Comparison of ENCODE assay signal across 16 mouse cellular contexts in the genomic region with DNA sequence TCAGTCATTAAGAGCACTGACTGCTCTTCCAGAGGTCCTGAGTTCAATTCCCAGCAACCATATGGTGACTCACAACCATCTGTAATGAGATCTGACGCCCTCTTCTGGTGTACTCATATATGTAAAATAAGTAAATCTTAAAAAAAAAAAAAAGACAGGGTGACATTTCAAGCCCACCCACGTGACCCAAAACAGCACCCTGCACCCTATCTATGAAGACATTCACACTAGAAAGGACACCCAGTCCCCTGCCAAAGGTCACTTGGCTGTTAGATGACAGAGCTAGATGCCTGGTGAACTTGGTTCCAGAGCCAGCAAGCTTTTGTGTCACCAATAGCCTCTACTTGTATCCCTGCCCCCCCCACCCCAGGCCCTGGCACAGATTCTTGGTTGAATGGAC. TPM values are rescaled to one million over a fixed set of nuclear protein-coding genes. Genes with fewer than 3 reads are reported as not detected.
"Had no signal": no experiment of that assay in that cellular context is flagged by ENCODE, and none has a peak within 500 bp of the region (broad histone marks: within the 10 kb centered on the region; RNA-seq: fewer than 3 reads in every experiment).

No protein-coding gene starts in this region.

- H3K4me3 ChIP-seq: limb, embryonic 13.5 days; liver, embryonic 13.5 days; midbrain, embryonic 12.5 days; myocyte; neural tube, embryonic 15.5 days had no signal

- H3K9me3 ChIP-seq: limb, embryonic 13.5 days; liver, embryonic 13.5 days; midbrain, embryonic 12.5 days; neural tube, embryonic 15.5 days had no signal

- H3K36me3 ChIP-seq: limb, embryonic 13.5 days; liver, embryonic 13.5 days; midbrain, embryonic 12.5 days; neural tube, embryonic 15.5 days had no signal

- H3K27ac ChIP-seq: limb, embryonic 13.5 days; liver, embryonic 13.5 days; midbrain, embryonic 12.5 days had no signal

- H3K9ac ChIP-seq: limb, embryonic 13.5 days; liver, embryonic 13.5 days; midbrain, embryonic 12.5 days; neural tube, embryonic 15.5 days had no signal

- H3K4me2 ChIP-seq: liver, embryonic 13.5 days; midbrain, embryonic 12.5 days had no signal

- DNase-seq: kidney, adult 18-20 months; kidney, postnatal 25 days; left cerebral cortex, postnatal 4 days; liver, embryonic 13.5 days; lung, adult 18-20 months; right cerebral cortex, adult 18-20 months; right cerebral cortex, postnatal 25 days; thymus, adult 18-20 months; thymus, postnatal 14 days had no signal

RNA-seq across cellular contexts. Expression of gene Neurod2, which starts 36.4 kb away (rescaled TPM):
- total RNA-seq: megakaryocyte-erythroid progenitor cell, adult 5-6 weeks had no signal
- polyA plus RNA-seq: limb, embryonic 13.5 days; liver, embryonic 13.5 days; lung, embryonic 16.5 days; myocyte; stomach, embryonic 16.5 days had no signal

RNA-seq across cellular contexts. Expression of gene Ppp1r1b, which starts 55.1 kb away (rescaled TPM):
- total RNA-seq: megakaryocyte-erythroid progenitor cell, adult 5-6 weeks had no signal
- polyA plus RNA-seq: myocyte had no signal
